Mouse (Mus musculus): ENCODE data around the gene Hepacam2.

- TF ChIP-seq CTCF (IDR thresholded peaks at IDR 0.05; ENCODE audit: extremely low read depth, insufficient read length, insufficient replicate concordance, low read depth, low read length) (no peak), POLR2A (IDR thresholded peaks at IDR 0.05; ENCODE audit: low read depth, low read length) (no peak)
Observed at GRCm38 (mm10) chr6:3531445-3531844, 33.3 kb upstream of the Hepacam2 start.

All from small intestine, adult 2 months (tissue).